Mouse (Mus musculus): ENCODE measurements at regions not wholly inside any gene's neighbourhood (a gene's known extent, or its start where the extent isn't known, plus 50 kb on each side); places are given as distances from the start of the nearest gene placed in this dataset.

GRCm38 (mm10) chr9:67165486-67165885 lies 116.3 kb upstream of the Tpm1 start:
- Histone ChIP-seq H3K9me3 (ENCODE audit: control insufficient read depth, low read length) (no peaks in the 10 kb centered on the region), H3K4me2 (replicated peaks; ENCODE audit: low read depth, low read length, severe bottlenecking) (no peak overlapping the region), H3K27me3 (ENCODE audit: control insufficient read depth, insufficient read depth, low read length) (no peaks in the 10 kb centered on the region), H3K27ac (replicated peaks; ENCODE audit: low read depth, low read length) (no peak overlapping the region), H3K4me3 (replicated peaks; ENCODE audit: low read length) (no peak overlapping the region), H3K4me1 (ENCODE audit: control insufficient read depth, insufficient read depth, low read length) (peaks cover 4% of the 10 kb centered on the region; the same call in 1 of the 2 replicates), H3K9ac (ENCODE audit: low read depth, low read length, severe bottlenecking) (no peak overlapping the region), H3K36me3 (ENCODE audit: control insufficient read depth, insufficient read depth, low read length) (no peaks in the 10 kb centered on the region)
- ATAC-seq (ENCODE audit: low FRiP score, low read depth): no peak
- 87% methylated on average over 9 of the region's 9 CpGs for WGBS
- DNase-seq (ENCODE audit: low spot score): no peak
- TF ChIP-seq POLR2A (IDR thresholded peaks at IDR 0.05; ENCODE audit: borderline replicate concordance, extremely low read depth, insufficient read depth, insufficient read length): no peak

- no peaks in the 10 kb centered on the region for H3K4me1 ChIP-seq (ENCODE audit: control insufficient read depth, insufficient read depth, low read length)
- no peak overlapping the region for H3K4me3 ChIP-seq (replicated peaks; ENCODE audit: low read length)
- TF ChIP-seq POLR2A (IDR thresholded peaks at IDR 0.05; ENCODE audit: borderline replicate concordance, extremely low read depth, insufficient read depth, insufficient read length): no peak
- H3K27me3 ChIP-seq (ENCODE audit: control insufficient read depth, insufficient read depth, low read length): no peaks in the 10 kb centered on the region
- ATAC-seq (ENCODE audit: low FRiP score, low read depth) (no peak), DNase-seq (ENCODE audit: low spot score) (no peak)
- no peak overlapping the region for H3K27ac ChIP-seq (replicated peaks; ENCODE audit: low read depth, low read length)
- H3K9ac ChIP-seq (ENCODE audit: low read depth, low read length, severe bottlenecking): no peak overlapping the region
- 81% methylated on average over 6 of the region's 6 CpGs for WGBS
- no peak overlapping the region for H3K4me2 ChIP-seq (replicated peaks; ENCODE audit: low read depth, low read length, severe bottlenecking)
- no peaks in the 10 kb centered on the region for H3K36me3 ChIP-seq (ENCODE audit: control insufficient read depth, insufficient read depth, low read length)
- no peaks in the 10 kb centered on the region for H3K9me3 ChIP-seq (ENCODE audit: control insufficient read depth, low read length)
Observed at GRCm38 (mm10) chr9:67163746-67164145, 114.5 kb upstream of the Tpm1 start.

- 93% methylated on average over 3 of the region's 3 CpGs for WGBS
- Histone ChIP-seq H3K27ac (replicated peaks; ENCODE audit: low read depth, low read length) (no peak overlapping the region), H3K9me3 (ENCODE audit: control insufficient read depth, low read length) (no peaks in the 10 kb centered on the region), H3K36me3 (ENCODE audit: control insufficient read depth, insufficient read depth, low read length) (no peaks in the 10 kb centered on the region), H3K4me1 (ENCODE audit: control insufficient read depth, insufficient read depth, low read length) (peaks cover 3% of the 10 kb centered on the region; the same call in 1 of the 2 replicates), H3K9ac (ENCODE audit: low read depth, low read length, severe bottlenecking) (no peak overlapping the region), H3K4me2 (replicated peaks; ENCODE audit: low read depth, low read length, severe bottlenecking) (no peak overlapping the region), H3K4me3 (replicated peaks; ENCODE audit: low read length) (no peak overlapping the region), H3K27me3 (ENCODE audit: control insufficient read depth, insufficient read depth, low read length) (no peaks in the 10 kb centered on the region)
- TF ChIP-seq POLR2A (IDR thresholded peaks at IDR 0.05; ENCODE audit: borderline replicate concordance, extremely low read depth, insufficient read depth, insufficient read length): no peak
- DNase-seq (ENCODE audit: low spot score): no peak
- no peak for ATAC-seq (ENCODE audit: low FRiP score, low read depth)
Observed at GRCm38 (mm10) chr9:67160785-67161455, 111.7 kb upstream of the Tpm1 start.

GRCm38 (mm10) chr9:67160350-67160749 lies 111.1 kb upstream of the Tpm1 start:
- no peak overlapping the region for H3K9ac ChIP-seq (ENCODE audit: low read depth, low read length, severe bottlenecking)
- TF ChIP-seq POLR2A (IDR thresholded peaks at IDR 0.05; ENCODE audit: borderline replicate concordance, extremely low read depth, insufficient read depth, insufficient read length): no peak
- H3K27me3 ChIP-seq (ENCODE audit: control insufficient read depth, insufficient read depth, low read length): no peaks in the 10 kb centered on the region
- no peaks in the 10 kb centered on the region for H3K9me3 ChIP-seq (ENCODE audit: control insufficient read depth, low read length)
- H3K4me3 ChIP-seq (replicated peaks; ENCODE audit: low read length): no peak overlapping the region
- no peak overlapping the region for H3K4me2 ChIP-seq (replicated peaks; ENCODE audit: low read depth, low read length, severe bottlenecking)
- H3K4me1 ChIP-seq (ENCODE audit: control insufficient read depth, insufficient read depth, low read length): peaks cover 3% of the 10 kb centered on the region; the same call in 1 of the 2 replicates
- H3K27ac ChIP-seq (replicated peaks; ENCODE audit: low read depth, low read length): no peak overlapping the region
- H3K36me3 ChIP-seq (ENCODE audit: control insufficient read depth, insufficient read depth, low read length): no peaks in the 10 kb centered on the region
- ATAC-seq (ENCODE audit: low FRiP score, low read depth): no peak
- WGBS: 89% methylated on average over 5 of the region's 5 CpGs
- no peak for DNase-seq (ENCODE audit: low spot score)

GRCm38 (mm10) chr9:67156590-67157259 lies 107.5 kb upstream of the Tpm1 start:
- H3K4me1 ChIP-seq (ENCODE audit: control insufficient read depth, insufficient read depth, low read length): peaks cover 10% of the 10 kb centered on the region
- 40% methylated on average over 3 of the region's 3 CpGs for WGBS
- no peaks in the 10 kb centered on the region for H3K9me3 ChIP-seq (ENCODE audit: control insufficient read depth, low read length)
- no peak for ATAC-seq (ENCODE audit: low FRiP score, low read depth)
- H3K9ac ChIP-seq (ENCODE audit: low read depth, low read length, severe bottlenecking): no peak overlapping the region
- no peak for DNase-seq (ENCODE audit: low spot score)
- H3K36me3 ChIP-seq (ENCODE audit: control insufficient read depth, insufficient read depth, low read length): no peaks in the 10 kb centered on the region
- H3K4me2 ChIP-seq (replicated peaks; ENCODE audit: low read depth, low read length, severe bottlenecking): no peak overlapping the region
- TF ChIP-seq POLR2A (IDR thresholded peaks at IDR 0.05; ENCODE audit: borderline replicate concordance, extremely low read depth, insufficient read depth, insufficient read length): no peak
- no peak overlapping the region for H3K27ac ChIP-seq (replicated peaks; ENCODE audit: low read depth, low read length)
- no peaks in the 10 kb centered on the region for H3K27me3 ChIP-seq (ENCODE audit: control insufficient read depth, insufficient read depth, low read length)
- no peak overlapping the region for H3K4me3 ChIP-seq (replicated peaks; ENCODE audit: low read length)

All from limb, embryonic 14.5 days (tissue).